Mouse (Mus musculus) heart, adult 18-20 months (tissue): ENCODE measurements at regions not wholly inside any gene's neighbourhood (a gene's known extent, or its start where the extent isn't known, plus 50 kb on each side); places are given as distances from the start of the nearest gene placed in this dataset.

Experiments used
- DNase-seq, 2 experiments: peaks; one replicate each; pipeline ENCODE4 v3.0.0; 2021 to 2022; ENCODE audit warnings: mixed read lengths in 1 of 2

DNA sequence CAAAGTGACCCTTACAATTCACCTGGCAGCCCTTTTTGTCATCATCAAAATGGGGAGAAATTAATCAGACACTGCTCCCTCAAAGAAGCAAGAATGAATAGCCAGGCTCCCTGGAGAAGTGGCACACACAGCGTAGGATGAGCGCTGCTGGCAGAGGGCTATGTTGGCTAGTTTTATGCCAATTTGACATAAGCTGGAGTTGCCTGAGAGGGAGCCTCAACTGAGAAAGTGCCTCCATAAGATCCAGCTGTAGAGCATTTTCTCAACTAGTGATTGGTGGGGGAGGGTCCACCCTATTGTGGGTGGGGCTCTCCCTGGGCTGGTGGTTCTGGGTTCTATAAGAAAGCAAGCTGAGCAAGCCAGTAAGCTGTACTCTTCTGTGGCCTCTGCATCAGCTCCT, 179.3 kb upstream of the Egln3 start:
- DNase-seq, result no peak

GRCm38 (mm10) chr12:54382061-54382460, 178.4 kb upstream of the Egln3 start:
- no peak for DNase-seq

GRCm38 (mm10) chr12:54380322-54380721, 176.7 kb upstream of the Egln3 start:
- no peak for DNase-seq

- no peak for DNase-seq
Observed at GRCm38 (mm10) chr12:54378576-54378975, 174.9 kb upstream of the Egln3 start.

GRCm38 (mm10) chr12:54374060-54374459, 170.4 kb upstream of the Egln3 start:
- no peak for DNase-seq

DNA sequence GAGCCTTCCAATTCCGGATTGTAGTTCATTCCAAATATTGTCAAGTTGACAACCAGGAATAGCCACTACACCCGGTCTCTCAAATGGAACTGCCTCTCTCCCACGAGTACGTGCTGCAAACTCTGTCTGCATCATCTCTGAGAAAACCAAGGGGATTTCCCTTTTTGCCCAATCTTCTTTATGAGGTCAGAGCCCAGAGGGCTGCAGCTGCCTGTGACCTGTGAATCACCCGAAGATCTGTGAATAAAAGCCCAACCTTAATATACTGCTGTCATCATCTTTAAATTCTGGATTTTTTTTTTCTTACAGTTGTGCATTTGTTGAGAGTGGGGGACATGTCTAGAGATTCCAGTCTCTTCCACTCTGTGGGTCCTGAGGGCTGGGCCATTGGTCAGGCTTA, 165.6 kb upstream of the Egln3 start:
- peak in 1 of 2 experiments; percentile 25 for DNase-seq

DNA sequence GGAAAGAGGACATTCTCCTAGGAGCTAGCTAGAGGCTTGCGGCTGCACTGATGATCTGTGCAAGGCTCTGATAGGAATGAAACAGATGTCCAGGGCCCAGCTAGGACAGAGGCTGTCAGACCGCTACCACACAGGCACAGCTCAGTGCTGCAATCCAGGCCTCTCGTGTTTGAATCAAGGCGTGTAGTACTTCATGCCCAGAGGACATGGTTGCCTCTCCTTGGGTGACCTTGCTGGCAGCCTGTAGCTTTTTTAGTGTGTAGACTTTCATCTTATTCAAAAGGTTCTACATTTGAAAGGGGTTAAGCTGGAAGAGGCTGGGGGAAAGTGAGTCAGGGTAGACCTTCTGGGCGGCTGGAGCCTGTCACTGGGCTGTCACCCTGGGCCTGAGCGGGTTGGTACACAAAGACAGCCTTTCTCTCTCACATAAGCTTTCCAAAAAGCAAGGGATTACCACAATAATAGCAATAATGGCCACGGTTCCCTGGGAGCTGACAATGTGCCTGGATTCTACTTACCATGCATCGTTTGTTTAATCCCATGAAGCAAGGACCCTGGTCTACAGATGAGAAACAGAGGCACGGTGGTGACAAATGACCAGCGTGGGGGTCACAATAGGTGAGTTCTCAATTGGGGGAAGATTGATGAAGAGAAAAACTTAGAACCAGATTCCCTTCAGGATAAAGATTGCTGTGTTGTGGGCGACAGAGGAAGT, 160.9 kb upstream of the Egln3 start:
- DNase-seq, result no peak

DNA sequence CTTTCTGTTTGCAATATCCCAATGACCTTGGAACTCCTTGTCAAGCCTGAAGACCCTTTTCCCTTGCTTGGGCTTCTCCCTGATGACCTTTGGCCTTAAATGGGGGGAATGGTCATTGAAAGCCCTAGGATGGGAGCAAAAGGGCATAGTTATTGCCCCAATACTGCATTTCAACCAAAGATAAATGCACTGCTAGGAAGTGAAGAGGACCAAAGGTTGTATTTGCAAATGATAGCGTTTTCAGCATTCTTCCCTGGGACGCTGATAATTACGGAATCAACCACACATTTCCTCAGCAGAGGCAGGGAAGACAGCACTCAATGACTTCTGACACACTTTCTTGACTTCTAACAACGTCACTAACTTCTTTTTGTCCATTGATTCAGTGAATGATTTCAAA, 158.1 kb upstream of the Egln3 start:
- no peak for DNase-seq

DNA sequence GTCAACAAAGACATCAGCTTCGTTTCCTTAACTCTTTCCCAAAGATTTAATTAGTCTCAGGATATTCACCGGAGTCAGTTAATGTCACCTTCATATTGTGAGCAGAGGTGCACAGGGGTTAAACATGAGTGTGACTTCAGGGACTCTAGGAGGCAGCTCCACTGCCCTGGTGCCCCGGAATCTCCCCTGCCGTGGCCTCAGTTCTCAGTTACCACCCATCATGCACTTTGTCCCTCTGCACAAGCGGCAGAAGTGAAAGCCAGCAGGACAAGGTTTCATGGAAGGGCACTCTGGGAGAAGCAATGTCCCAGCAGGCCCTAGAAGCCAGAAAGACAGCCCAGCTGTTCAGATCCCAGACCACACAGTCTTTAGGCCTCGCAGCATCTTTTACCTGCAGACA, 150.5 kb upstream of the Egln3 start:
- DNase-seq, result no peak

DNA sequence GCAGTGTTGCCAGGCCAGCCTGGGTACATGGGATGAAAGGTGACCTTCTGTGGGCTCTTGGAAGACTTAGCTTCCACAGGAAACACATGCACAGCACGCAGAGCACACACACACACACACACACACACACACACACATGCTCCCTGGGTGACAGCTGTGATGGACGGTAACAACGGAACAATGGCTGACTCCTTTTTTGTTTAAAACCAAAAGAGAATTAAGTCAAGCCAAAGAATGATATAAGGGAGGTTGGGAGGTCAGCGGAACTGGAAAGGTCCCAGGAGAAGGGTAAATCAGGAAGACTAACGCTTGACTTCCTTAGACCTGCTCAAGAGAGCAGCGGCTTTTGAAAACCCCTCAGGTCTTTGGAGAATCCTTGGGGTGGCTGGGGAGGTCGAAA, 150.0 kb upstream of the Egln3 start:
- DNase-seq, result no peak

- peak; percentile 5 to 37 for DNase-seq
Observed at GRCm38 (mm10) chr12:54352963-54353606, 149.4 kb upstream of the Egln3 start.

DNA sequence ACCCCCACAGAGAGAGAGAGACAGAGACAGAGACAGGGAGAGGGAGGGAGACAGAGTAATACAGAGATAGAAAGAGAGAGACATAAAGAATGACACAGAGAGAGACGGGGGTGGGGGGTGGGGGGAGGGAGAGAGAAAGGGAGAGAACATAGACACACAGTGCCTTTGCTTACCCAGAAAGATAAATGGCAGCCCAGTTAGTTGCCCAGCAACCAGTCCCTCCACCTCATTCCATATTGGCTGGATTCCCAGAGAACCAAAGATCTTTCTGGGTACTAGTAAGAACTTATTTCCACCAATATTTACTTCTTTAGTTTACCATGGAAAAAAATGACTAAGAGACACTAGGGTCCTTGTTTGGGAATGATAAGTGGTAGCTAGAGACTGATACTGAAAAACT, 146.6 kb upstream of the Egln3 start:
- DNase-seq, result no peak

GRCm38 (mm10) chr12:54349403-54349802, 145.7 kb upstream of the Egln3 start:
- DNase-seq, result no peak

DNA sequence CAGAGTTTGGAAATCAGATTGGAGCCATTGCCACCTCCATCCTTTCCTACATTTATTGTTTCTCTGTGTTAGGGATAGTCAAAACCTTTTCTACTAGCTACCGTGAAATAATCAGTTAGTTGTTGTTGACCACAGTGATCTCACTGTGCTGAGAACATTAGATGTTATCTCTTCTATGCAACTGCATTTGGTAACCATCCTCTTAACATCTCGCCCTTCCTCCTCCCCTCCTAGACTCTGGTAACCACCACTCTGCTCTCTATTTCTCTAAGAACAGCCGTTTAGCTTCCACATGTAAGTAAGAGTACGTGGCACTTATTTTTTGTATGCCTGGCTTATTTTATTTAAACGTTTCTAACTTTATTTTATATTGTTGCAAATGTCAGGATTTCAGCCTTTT, 139.8 kb upstream of the Egln3 start:
- DNase-seq, result no peak

DNA sequence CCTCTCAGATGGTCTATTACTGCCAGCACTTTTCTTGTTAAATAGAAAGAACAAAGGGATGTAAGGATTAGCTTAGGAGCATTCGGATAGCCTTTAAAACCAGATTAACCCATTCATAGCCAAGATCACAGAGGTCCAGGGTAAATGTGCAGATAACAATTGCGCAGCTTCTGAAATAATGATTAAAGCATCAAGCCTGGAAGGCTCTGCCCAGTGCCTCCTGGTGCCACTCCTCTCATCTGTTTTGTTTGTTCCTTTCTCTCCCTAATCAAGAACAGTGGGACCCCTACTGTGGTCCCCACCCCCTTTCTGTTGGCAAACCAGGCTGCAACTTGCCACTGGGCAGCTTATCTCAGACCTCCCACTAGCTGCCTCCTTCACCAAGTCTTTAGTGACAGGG, 131.8 kb upstream of the Egln3 start:
- no peak for DNase-seq

DNA sequence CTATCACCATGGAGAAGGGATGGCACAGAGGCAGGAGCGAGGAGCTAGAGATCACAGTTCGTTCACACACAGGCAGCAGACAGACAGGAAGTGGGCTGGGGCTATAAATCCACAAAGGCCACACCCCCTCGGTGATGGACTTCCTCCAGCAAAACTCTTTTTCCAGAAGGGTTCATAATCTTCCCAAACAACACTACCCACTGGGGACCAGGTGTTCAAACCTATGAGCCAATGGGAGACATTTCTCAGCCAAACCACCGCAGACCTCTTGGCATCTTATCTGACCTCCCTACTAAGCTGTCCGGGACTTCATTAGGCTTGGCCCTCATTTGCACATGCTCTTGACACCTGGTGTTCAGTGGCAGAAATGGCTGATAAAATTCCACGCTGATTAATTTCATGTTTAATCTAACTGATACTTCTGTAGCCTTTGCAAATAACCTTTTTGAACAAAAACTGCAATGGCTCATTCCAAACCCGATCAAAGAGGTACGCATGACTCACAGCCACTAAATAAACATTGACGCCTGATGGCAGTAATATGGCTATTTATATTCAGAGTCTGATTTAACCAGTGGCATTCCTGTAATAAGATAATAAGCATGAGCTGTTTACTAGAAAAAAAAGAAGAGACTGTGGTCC, 131.0 kb upstream of the Egln3 start:
- DNase-seq, result peak; percentile 6 to 20

DNA sequence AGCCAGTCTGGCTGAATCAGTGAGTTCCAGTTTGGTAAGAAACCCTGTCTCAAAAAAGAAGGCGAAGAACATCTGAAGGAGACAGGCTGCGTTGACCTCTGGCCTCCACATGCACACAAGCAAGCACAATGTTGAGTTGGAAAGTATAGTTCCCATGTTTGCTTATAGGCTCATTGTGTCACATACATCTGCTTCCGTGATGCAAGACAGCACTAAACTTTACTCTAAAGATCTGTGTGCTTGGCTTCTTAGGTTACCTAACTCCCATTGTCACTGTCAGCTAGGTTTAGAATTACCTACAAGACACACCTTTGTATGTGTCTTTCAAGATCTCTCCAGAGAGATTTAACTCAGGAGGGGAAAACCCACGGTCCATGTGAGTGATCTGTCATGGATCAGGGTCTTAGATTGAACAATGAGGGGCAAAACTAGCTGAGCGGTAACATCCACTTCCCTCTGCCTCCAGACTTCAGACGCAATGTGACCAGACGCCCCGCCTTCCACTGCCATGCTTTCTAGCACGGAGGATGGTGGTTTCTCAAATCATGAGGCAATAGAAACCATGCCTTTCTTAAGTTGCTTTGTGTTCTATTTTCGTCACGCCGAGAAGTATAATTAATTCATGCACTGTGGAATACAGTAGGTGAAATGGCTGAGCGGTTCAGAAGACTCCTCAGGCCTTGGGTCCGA, 130.1 kb upstream of the Egln3 start:
- DNase-seq, result no peak

GRCm38 (mm10) chr12:54327483-54327882, 123.8 kb upstream of the Egln3 start:
- DNase-seq, result no peak

DNA sequence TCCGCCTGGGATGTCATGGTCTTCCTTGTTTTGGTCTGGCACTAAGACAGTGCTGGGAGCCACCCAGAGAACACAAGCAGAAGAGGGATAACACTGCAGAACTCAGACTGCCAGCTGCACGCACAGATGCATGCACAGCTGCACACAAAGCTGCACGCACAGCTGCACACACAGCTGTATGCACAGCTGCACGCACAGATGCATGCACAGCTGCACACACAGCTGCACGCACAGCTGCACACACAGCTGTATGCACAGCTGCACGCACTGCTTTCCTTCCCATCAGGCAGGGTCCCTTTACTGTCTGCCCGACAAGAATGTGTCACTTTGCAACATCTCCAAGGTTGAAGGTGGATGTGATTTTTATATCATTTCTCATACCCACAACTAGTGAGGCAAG, 122.9 kb upstream of the Egln3 start:
- no peak for DNase-seq

DNA sequence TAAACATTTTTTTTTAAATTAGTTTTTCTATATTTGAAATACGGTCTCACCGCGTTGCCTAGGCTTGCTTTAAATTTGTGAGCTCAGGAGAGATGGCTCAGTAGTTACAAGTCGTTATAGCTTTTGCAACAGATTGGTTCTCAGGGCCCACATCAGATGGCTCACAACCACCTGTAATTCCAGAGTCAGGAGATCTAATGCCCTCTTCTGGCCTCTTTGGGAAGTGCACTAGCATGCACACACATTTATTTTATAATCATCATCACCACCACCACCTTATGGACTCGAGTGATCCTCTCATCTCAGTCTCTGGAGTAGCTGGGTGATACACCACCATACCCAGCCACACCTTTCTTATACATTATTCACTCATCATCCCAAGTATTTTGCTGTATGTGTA, 116.9 kb upstream of the Egln3 start:
- DNase-seq, result no peak

GRCm38 (mm10) chr12:54316980-54317471, 113.4 kb upstream of the Egln3 start:
- DNase-seq, result peak; percentile 15 to 23

DNA sequence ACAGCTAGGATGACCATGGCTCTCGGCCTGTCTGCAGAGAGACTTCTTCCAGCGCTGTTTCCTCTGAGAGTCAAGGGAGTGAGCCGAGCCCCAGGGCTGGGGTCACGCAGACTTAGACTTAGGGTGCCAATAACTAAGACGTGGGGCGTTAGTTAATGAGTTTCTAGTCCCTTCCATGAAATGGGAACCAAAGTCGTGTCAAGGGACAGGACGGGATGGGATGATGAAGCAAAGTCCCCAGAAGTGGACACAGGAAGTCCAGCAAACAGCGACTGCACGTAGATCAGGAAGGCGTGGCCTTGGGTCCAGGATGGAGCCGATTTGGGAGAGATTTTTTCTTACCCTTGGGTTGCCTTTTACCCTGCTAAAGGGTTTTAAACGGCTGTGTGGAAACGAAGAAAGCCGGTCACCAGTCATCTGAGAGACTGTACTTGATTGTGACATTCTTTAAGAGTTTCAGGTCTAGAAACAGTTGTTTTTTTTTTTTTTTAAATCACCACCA, 112.5 kb upstream of the Egln3 start:
- no peak for DNase-seq

DNA sequence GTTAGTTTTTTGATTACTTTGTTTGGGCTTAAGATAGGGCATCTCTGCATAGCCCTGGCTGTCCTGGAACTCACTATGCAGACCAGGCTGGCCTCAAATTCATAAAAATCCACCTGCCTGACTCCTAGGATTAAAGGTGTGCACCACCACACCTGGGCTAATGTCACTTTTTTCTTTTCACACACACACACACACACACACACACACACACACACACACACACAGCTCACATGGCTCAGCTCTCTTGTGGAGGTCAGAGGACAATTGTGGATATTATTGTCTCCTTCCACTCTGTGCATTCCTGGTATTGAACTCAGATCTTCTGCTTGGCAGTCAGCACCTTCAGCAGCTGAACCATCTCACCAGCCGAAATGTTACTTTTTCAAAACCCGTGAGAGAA, 110.5 kb upstream of the Egln3 start:
- DNase-seq, result no peak
